Mouse (Mus musculus) stomach, postnatal 0 days (tissue): ENCODE data around the gene Pheta1. TPM values are rescaled to one million over a fixed set of nuclear protein-coding genes. Genes with fewer than 3 reads are reported as not detected.

Experiments
- ATAC-seq: fragments of 200-750 bp; cut with Nextera tagmentation; 2 replicates; pipeline ENCODE4 v1.8.0; 2017; ENCODE audit not compliant: low FRiP score, low TSS enrichment
- DNase-seq: peaks from one replicate; pipeline ENCODE4 v3.0.0-alpha.2; 2016; ENCODE audit warnings: low spot score
- H3K27ac ChIP-seq: fragments of 300-500 bp; sonication (generic); replicated peaks from 2 replicates; pipeline ENCODE4 v1.5.1; 2014; ENCODE audit warnings: mild to moderate bottlenecking, control low read depth
- H3K27me3 ChIP-seq: fragments of 300-500 bp; sonication (generic); 2 replicates; pipeline ENCODE4 v1.6.1; 2014; ENCODE audit warnings: low read length; ENCODE audit not compliant: control insufficient read depth, insufficient read depth
- H3K36me3 ChIP-seq: fragments of 300-500 bp; sonication (generic); 2 replicates; pipeline ENCODE4 v1.6.1; 2014; ENCODE audit warnings: low read length, mixed read lengths; ENCODE audit not compliant: control insufficient read depth, insufficient read depth
- H3K4me1 ChIP-seq: fragments of 300-500 bp; sonication (generic); replicated peaks from 2 replicates; pipeline ENCODE4 v1.6.1; 2014; ENCODE audit warnings: antibody characterized with exemption; ENCODE audit not compliant: control insufficient read depth, insufficient read depth
- H3K4me2 ChIP-seq: fragments of 300-500 bp; sonication (generic); replicated peaks from 2 replicates; pipeline ENCODE4 v1.6.1; 2014; ENCODE audit warnings: low read depth, mild to moderate bottlenecking, control low read depth, moderate library complexity
- H3K4me3 ChIP-seq: fragments of 300-500 bp; sonication (generic); 2 replicates; pipeline ENCODE4 v1.5.1; 2014; ENCODE audit warnings: low read depth, low read length, control low read depth
- H3K9ac ChIP-seq: fragments of 300-500 bp; sonication (generic); 2 replicates; pipeline ENCODE4 v1.6.1; 2014; ENCODE audit warnings: mild to moderate bottlenecking, low read length, control low read depth, mixed read lengths
- H3K9me3 ChIP-seq: fragments of 300-500 bp; sonication (generic); 2 replicates; pipeline ENCODE4 v1.6.1; 2016; ENCODE audit warnings: low read length; ENCODE audit not compliant: control insufficient read depth
- CTCF ChIP-seq: IDR thresholded peaks from 2 replicates; pipeline ENCODE4 v1.5.1; 2016; ENCODE audit warnings: antibody characterized with exemption, low read depth, mild to moderate bottlenecking, moderate library complexity
- EP300 ChIP-seq: optimal IDR thresholded peaks from 2 replicates; pipeline ENCODE3; 2016; ENCODE audit warnings: antibody characterized with exemption
- WGBS: fragments of 180-500 bp; shearing (Covaris S2); extraction: QIAGEN DNeasy Blood & Tissue Kit; methylation state at CpG from one replicate; pipeline ENCODE4 v1.1.7; 2014; 5-methylcytosine and 5-hydroxymethylcytosine counted together
- polyA plus RNA-seq: library from polyadenylated mRNA; unstranded; fragments of >200 nt; fragmentation: Nextera tagmentation; extraction: Ambion mirVana; gene quantifications from 2 replicates; pipeline ENCODE4 v1.2.1, GENCODE M21; 2015

The Pheta1 gene
- polyA plus RNA-seq, 1 experiment from 2014 or later: 24.3 TPM

DNA sequence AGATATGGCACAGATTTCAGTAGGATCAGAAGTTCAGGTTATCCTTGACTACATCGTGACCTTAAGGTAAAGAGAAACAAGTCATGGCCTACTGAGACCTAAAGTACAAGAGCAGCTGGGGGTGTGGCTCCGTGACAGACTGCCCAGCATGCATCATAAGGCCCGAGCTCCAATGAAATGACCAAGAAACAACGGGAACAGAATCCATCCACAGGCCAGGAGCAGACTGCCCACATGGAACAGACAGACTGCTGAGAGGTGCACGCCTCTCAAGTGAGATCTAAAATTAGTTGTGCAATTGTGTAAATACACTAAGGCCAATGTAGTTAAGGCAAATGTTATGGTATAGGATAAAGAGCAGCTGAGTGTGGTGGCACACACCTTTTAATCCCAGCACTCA is 27.2 kb upstream of the Pheta1 start:
- ATAC-seq (no peak), DNase-seq (no peak)
- H3K36me3 ChIP-seq: peaks cover 29% of the 10 kb centered on the region
- no peak overlapping the region for H3K4me2 ChIP-seq
- WGBS: 61% methylated on average over 5 of the region's 5 CpGs
- H3K9me3 ChIP-seq: no peaks in the 10 kb centered on the region
- H3K4me1 ChIP-seq: no peaks in the 10 kb centered on the region
- TF ChIP-seq CTCF (no peak), EP300 (no peak)
- H3K4me3 ChIP-seq: no peak overlapping the region
- H3K9ac ChIP-seq: no peak overlapping the region
- H3K27ac ChIP-seq: no peak overlapping the region
- no peaks in the 10 kb centered on the region for H3K27me3 ChIP-seq

GRCm38 (mm10) chr5:121822786-121823505 is 25.8 kb upstream of the Pheta1 start:
- no peaks in the 10 kb centered on the region for H3K9me3 ChIP-seq
- H3K27ac ChIP-seq: no peak overlapping the region
- no peaks in the 10 kb centered on the region for H3K27me3 ChIP-seq
- H3K4me3 ChIP-seq: no peak overlapping the region
- DNase-seq (no peak), ATAC-seq (no peak)
- peaks cover 15% of the 10 kb centered on the region for H3K36me3 ChIP-seq
- no peaks in the 10 kb centered on the region for H3K4me1 ChIP-seq
- H3K9ac ChIP-seq: no peak overlapping the region
- WGBS: 76% methylated on average over 7 of the region's 7 CpGs
- H3K4me2 ChIP-seq: no peak overlapping the region
- TF ChIP-seq CTCF: no peak
- TF ChIP-seq EP300: no peak

DNA sequence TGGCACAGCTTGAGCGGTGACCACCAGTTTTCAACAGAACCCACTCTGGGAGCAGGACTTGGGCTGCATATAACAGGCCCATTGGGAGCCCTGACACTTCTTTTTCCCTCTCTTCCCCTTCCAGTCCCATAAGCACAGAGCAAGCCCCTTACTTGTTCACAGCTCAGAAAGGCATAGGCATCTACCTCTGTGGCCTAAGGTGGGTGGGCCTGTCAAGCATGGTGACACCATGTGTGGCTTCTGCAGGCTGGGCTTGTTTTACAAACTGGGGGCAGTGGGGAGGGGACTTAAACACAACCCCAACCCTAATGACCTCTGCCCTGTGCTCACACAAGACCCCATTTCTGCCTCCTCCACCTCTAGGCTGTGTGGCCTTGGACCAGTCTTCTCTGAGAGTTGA is 25.1 kb upstream of the Pheta1 start:
- ATAC-seq (no peak), DNase-seq (no peak)
- Histone ChIP-seq H3K27ac (no peak overlapping the region; the same call in 1 of the 2 replicates), H3K9me3 (no peaks in the 10 kb centered on the region), H3K4me2 (no peak overlapping the region), H3K36me3 (peaks cover 8% of the 10 kb centered on the region), H3K4me1 (0 out of 2 replicates have a peak, but pooled peaks cover under 1% of the 10 kb centered on the region), H3K9ac (no peak overlapping the region), H3K27me3 (no peaks in the 10 kb centered on the region), H3K4me3 (no peak overlapping the region)
- 92% methylated on average over 1 of the region's 1 CpGs for WGBS
- TF ChIP-seq EP300 (no peak), CTCF (no peak)

DNA sequence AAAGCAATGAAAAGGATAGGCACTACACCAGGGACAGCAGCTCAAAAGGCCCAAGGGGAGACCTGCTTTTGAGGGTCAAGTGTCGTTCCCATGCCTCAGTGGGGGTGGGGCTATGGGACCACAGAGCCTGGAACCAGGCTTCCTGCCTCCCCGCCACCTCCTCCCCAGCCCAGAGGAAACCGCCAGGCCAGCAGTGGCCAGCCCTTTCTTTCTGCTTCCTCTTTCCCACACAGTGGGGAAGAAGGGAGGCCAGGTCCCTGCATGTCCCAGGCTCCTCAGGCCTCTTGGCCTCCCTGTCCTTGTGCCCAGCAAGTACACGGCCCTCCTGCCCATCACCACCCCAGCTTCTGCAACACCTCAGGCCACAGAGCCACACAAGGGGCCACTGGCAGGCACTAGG is 24.7 kb upstream of the Pheta1 start:
- H3K36me3 ChIP-seq: peaks cover 4% of the 10 kb centered on the region
- no peaks in the 10 kb centered on the region for H3K27me3 ChIP-seq
- WGBS: 62% methylated on average over 4 of the region's 4 CpGs
- H3K9ac ChIP-seq: no peak overlapping the region
- 0 out of 2 replicates have a peak, but pooled peaks cover 2% of the 10 kb centered on the region for H3K4me1 ChIP-seq
- H3K9me3 ChIP-seq: no peaks in the 10 kb centered on the region
- no peak for ATAC-seq
- no peak for TF ChIP-seq CTCF
- no peak for TF ChIP-seq EP300
- H3K27ac ChIP-seq: peak overlapping the region; percentile 24; the same call in 1 of the 2 replicates
- no peak overlapping the region for H3K4me2 ChIP-seq
- DNase-seq: no peak
- H3K4me3 ChIP-seq: no peak overlapping the region

- H3K4me3 ChIP-seq: no peak overlapping the region
- no peak for ATAC-seq
- WGBS: 87% methylated on average over 3 of the region's 3 CpGs
- H3K4me2 ChIP-seq: no peak overlapping the region
- no peaks in the 10 kb centered on the region for H3K9me3 ChIP-seq
- 0 out of 2 replicates have a peak, but pooled peaks cover 2% of the 10 kb centered on the region for H3K4me1 ChIP-seq
- H3K9ac ChIP-seq: no peak overlapping the region
- no peak for TF ChIP-seq EP300
- no peak for TF ChIP-seq CTCF
- H3K27ac ChIP-seq: no peak overlapping the region
- no peak for DNase-seq
- peaks cover 3% of the 10 kb centered on the region for H3K36me3 ChIP-seq
- no peaks in the 10 kb centered on the region for H3K27me3 ChIP-seq
Observed at GRCm38 (mm10) chr5:121825606-121826005, 23.2 kb upstream of the Pheta1 start.

DNA sequence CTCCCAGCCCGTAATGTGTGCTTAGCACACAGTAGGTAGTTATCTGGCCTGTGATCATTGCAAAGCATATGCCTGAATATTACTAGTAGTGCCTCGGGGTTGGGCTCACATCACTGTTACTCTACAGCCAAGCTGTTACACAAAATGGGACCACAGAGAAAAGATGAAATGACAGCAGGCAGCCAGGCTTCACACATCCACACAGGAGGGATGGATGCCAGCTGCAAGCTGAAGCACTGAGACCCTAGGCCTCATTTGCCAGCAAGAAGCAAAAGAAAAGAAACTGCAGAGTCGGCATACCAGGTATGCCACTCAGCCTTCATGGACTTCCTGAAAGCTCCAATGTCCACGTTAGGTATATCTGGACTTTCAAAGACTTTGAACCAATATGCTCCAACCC is 20.9 kb upstream of the Pheta1 start:
- no peak for ATAC-seq
- H3K27ac ChIP-seq: no peak overlapping the region
- peaks cover 3% of the 10 kb centered on the region for H3K36me3 ChIP-seq
- no peaks in the 10 kb centered on the region for H3K27me3 ChIP-seq
- no peak overlapping the region for H3K4me3 ChIP-seq
- no peaks in the 10 kb centered on the region for H3K9me3 ChIP-seq
- 82% methylated on average over 4 of the region's 4 CpGs for WGBS
- no peak overlapping the region for H3K4me2 ChIP-seq
- H3K9ac ChIP-seq: no peak overlapping the region
- 0 out of 2 replicates have a peak, but pooled peaks cover 2% of the 10 kb centered on the region for H3K4me1 ChIP-seq
- TF ChIP-seq EP300 (no peak), CTCF (no peak)
- no peak for DNase-seq
